Mouse (Mus musculus) limb, embryonic 14.5 days (tissue): ENCODE data around the gene Dpy19l2. TPM values are rescaled to one million over a fixed set of nuclear protein-coding genes. Genes with fewer than 3 reads are reported as not detected.

Experiments
- ATAC-seq: fragments of 200-750 bp; cut with Nextera tagmentation; 2 replicates; pipeline ENCODE4 v1.8.0; 2017; ENCODE audit warnings: low read depth, moderate number of reproducible peaks, moderate TSS enrichment; ENCODE audit not compliant: low FRiP score
- DNase-seq: peaks from one replicate; pipeline ENCODE4 v3.0.0-alpha.2; 2015; ENCODE audit warnings: low spot score
- H3K27ac ChIP-seq: fragments of 300-500 bp; sonication (generic); replicated peaks from 2 replicates; pipeline ENCODE4 v1.5.1; 2014; ENCODE audit warnings: low read depth, mild to moderate bottlenecking, low read length, moderate library complexity, mixed read lengths
- H3K27me3 ChIP-seq: fragments of 300-500 bp; sonication (generic); 2 replicates; pipeline ENCODE4 v1.6.1; 2014; ENCODE audit warnings: low read length, mixed read lengths; ENCODE audit not compliant: control insufficient read depth, insufficient read depth
- H3K36me3 ChIP-seq: fragments of 300-500 bp; sonication (generic); 2 replicates; pipeline ENCODE4 v1.6.1; 2014; ENCODE audit warnings: mild to moderate bottlenecking, low read length, moderate library complexity, mixed read lengths; ENCODE audit not compliant: control insufficient read depth, insufficient read depth
- H3K4me1 ChIP-seq: fragments of 300-500 bp; sonication (generic); 2 replicates; pipeline ENCODE4 v1.6.1; 2014; ENCODE audit warnings: antibody characterized with exemption, low read length, mixed read lengths; ENCODE audit not compliant: control insufficient read depth, insufficient read depth
- H3K4me2 ChIP-seq: fragments of 300-500 bp; sonication (generic); replicated peaks from 2 replicates; pipeline ENCODE4 v1.6.1; 2014; ENCODE audit warnings: low read depth, mild to moderate bottlenecking, low read length, moderate library complexity; ENCODE audit not compliant: severe bottlenecking
- H3K4me3 ChIP-seq: fragments of 300-500 bp; sonication (generic); replicated peaks from 2 replicates; pipeline ENCODE4 v1.5.1; 2014; ENCODE audit warnings: low read length
- H3K9ac ChIP-seq: fragments of 300-500 bp; sonication (generic); 2 replicates; pipeline ENCODE4 v1.6.1; 2014; ENCODE audit warnings: mild to moderate bottlenecking, low read depth, low read length, moderate library complexity; ENCODE audit not compliant: severe bottlenecking
- H3K9me3 ChIP-seq: fragments of 300-500 bp; sonication (generic); 2 replicates; pipeline ENCODE4 v1.6.1; 2016; ENCODE audit warnings: low read length; ENCODE audit not compliant: control insufficient read depth
- POLR2A ChIP-seq: fragments of 200-500 bp; IDR thresholded peaks from 2 replicates; pipeline ENCODE4 v1.8.0; 2012; ENCODE audit warnings: inconsistent platforms, mild to moderate bottlenecking, moderate library complexity, borderline replicate concordance; ENCODE audit not compliant: insufficient read depth, insufficient read length; ENCODE audit errors: extremely low read depth
- WGBS: fragments of 180-500 bp; shearing (Covaris S2); extraction: QIAGEN DNeasy Blood & Tissue Kit; methylation state at CpG from one replicate; pipeline ENCODE4 v1.1.7; 2014; 5-methylcytosine and 5-hydroxymethylcytosine counted together
- polyA plus RNA-seq, 2 experiments: library from polyadenylated mRNA; depleted of rRNA in 1 of 2; stranded (reverse) in 1 of 2; unstranded in 1 of 2; fragments of >200 nt; fragmentation: Nextera tagmentation in 1 of 2; extraction: Ambion mirVana in 1 of 2; gene quantifications; 2 replicates each; pipeline versions ENCODE4 v1.2.1 to v1.2.3; 2012 to 2014

Gene Dpy19l2
- polyA plus RNA-seq, 2 experiments, result 0.03 to 0.07 TPM

- Histone ChIP-seq H3K27me3 (no peaks in the 10 kb centered on the region), H3K4me2 (no peak overlapping the region), H3K4me1 (no peaks in the 10 kb centered on the region; the same call in none of the 2 replicates), H3K36me3 (no peaks in the 10 kb centered on the region), H3K9ac (no peak overlapping the region), H3K4me3 (no peak overlapping the region), H3K27ac (no peak overlapping the region), H3K9me3 (no peaks in the 10 kb centered on the region)
- 91% methylated on average over 5 of the region's 5 CpGs for WGBS
- DNase-seq (no peak), ATAC-seq (no peak)
- no peak for TF ChIP-seq POLR2A
These were observed 184.0 kb downstream of the Dpy19l2 start for GRCm38 (mm10) chr9:24512121-24512539.

DNA sequence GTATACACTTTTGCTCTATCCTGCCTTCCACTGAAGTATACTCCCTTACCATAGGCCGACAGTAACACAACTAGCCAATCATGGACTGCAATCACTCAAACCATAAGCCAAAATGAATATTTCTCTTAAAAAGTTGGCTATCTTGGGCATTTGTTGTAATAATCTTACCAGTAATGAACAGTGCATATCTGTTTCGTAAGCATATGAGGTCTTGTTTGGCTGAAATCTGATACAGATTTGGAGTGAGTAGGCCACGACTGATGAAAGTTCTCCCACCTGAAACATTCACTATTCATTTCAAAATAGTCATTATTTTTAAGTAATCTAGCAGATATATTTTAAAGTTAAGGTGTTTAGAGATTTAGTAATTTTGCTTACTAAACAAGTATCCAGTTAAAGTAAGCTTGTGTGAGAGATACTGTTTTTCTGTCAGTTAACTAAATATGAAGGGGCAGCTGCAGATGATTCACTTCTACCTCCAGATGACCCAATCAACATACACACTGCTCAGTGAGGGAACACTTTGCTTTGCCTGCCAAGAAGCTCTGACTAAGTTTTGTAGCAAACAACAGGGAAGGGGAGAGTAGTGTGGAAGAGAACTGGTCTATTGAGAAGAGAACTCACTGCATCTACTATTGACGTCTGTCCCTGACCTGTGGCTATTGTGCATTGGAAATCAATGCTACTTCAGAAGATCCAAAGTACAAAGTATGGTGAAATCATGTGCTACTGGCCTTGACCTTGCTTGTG lies 184.5 kb downstream of the Dpy19l2 start:
- H3K4me1 ChIP-seq, result no peaks in the 10 kb centered on the region; the same call in none of the 2 replicates
- TF ChIP-seq POLR2A, result no peak
- ATAC-seq, result no peak
- H3K9ac ChIP-seq, result no peak overlapping the region
- H3K9me3 ChIP-seq, result no peaks in the 10 kb centered on the region
- no peak overlapping the region for H3K4me2 ChIP-seq
- no peaks in the 10 kb centered on the region for H3K36me3 ChIP-seq
- H3K27ac ChIP-seq, result no peak overlapping the region
- 82% methylated on average over 4 of the region's 4 CpGs for WGBS
- no peak for DNase-seq
- H3K4me3 ChIP-seq, result no peak overlapping the region
- no peaks in the 10 kb centered on the region for H3K27me3 ChIP-seq

GRCm38 (mm10) chr9:24508880-24509279 lies 187.2 kb downstream of the Dpy19l2 start:
- H3K9me3 ChIP-seq, result no peaks in the 10 kb centered on the region

More at GRCm38 (mm10) chr9:24508880-24509279, 187.2 kb downstream of the Dpy19l2 start:
- H3K9ac ChIP-seq, result no peak overlapping the region
- peaks cover under 1% of the 10 kb centered on the region for H3K4me1 ChIP-seq
- ATAC-seq (no peak), DNase-seq (no peak)
- H3K36me3 ChIP-seq, result no peaks in the 10 kb centered on the region
- no peaks in the 10 kb centered on the region for H3K27me3 ChIP-seq
- no peak overlapping the region for H3K27ac ChIP-seq
- 89% methylated on average over 4 of the region's 4 CpGs for WGBS
- H3K4me2 ChIP-seq, result no peak overlapping the region
- H3K4me3 ChIP-seq, result no peak overlapping the region
- TF ChIP-seq POLR2A, result no peak

Other genes with a start within 250 kb of the Dpy19l2 start
- 41.3 and 43.1 TPM in 2 replicates for gene Dpy19l1, start 193.2 kb downstream of the Dpy19l2 start, polyA plus RNA-seq (2012; rRNA removed)
- gene Dpy19l1, start 193.2 kb downstream of the Dpy19l2 start, polyA plus RNA-seq (2014; fragmentation: Nextera tagmentation; extraction: Ambion mirVana), result 25.5 and 35.5 TPM in 2 replicates
- not detected in 2 replicates for gene Cypt4, start 71.1 kb downstream of the Dpy19l2 start, polyA plus RNA-seq (2012; rRNA removed)
- not detected in 2 replicates for gene Cypt4, start 71.1 kb downstream of the Dpy19l2 start, polyA plus RNA-seq (2014; fragmentation: Nextera tagmentation; extraction: Ambion mirVana)
- gene Tbx20, start 78.0 kb upstream of the Dpy19l2 start, polyA plus RNA-seq (2012; rRNA removed), result 0.03 and 0.24 TPM in 2 replicates
- 0.03 TPM in 1 of 2 replicates, not detected in the other for gene Tbx20, start 78.0 kb upstream of the Dpy19l2 start, polyA plus RNA-seq (2014; fragmentation: Nextera tagmentation; extraction: Ambion mirVana)